Mouse (Mus musculus) MEL (cell line): Measurements from ENCODE around the gene Fxr2. TPM values are rescaled to one million over a fixed set of nuclear protein-coding genes. Genes with fewer than 3 reads are reported as not detected.

Experiments used
- DNase-seq: peaks from one replicate; pipeline ENCODE4 v3.0.0; 2011; ENCODE audit warnings: low read depth, low spot score
- H3K27ac ChIP-seq: 2 replicates; pipeline ENCODE4 v1.5.1; 2012; ENCODE audit warnings: low read depth, mild to moderate bottlenecking, control low read depth, low read length, moderate library complexity; ENCODE audit not compliant: control insufficient read depth
- H3K27me3 ChIP-seq, 2 experiments: fragments of 150-350 bp in 1 of 2; sonication (generic) in 1 of 2; 2 replicates each; pipeline ENCODE4 v1.6.1; 2012; ENCODE audit warnings: low read length in 2 of 2, mild to moderate bottlenecking in 2 of 2, improper control_type of control experiment in 1 of 2, moderate library complexity in 1 of 2; ENCODE audit not compliant: insufficient read depth in 2 of 2, control insufficient read depth in 1 of 2
- H3K36me3 ChIP-seq, 2 experiments: 2 replicates each; pipeline ENCODE4 v1.6.1; 2012 to 2014; ENCODE audit warnings: low read length in 2 of 2, improper control_type of control experiment in 1 of 2, inconsistent platforms in 1 of 2, mild to moderate bottlenecking in 1 of 2; ENCODE audit not compliant: insufficient read depth in 2 of 2, control insufficient read depth in 1 of 2
- H3K4me1 ChIP-seq, 2 experiments: fragments of 150-350 bp in 1 of 2; sonication (generic) in 1 of 2; 2 replicates each; pipeline ENCODE4 v1.6.1; 2012; ENCODE audit warnings: low read length in 2 of 2, improper control_type of control experiment in 1 of 2, mild to moderate bottlenecking in 1 of 2; ENCODE audit not compliant: insufficient read depth in 2 of 2, control insufficient read depth in 1 of 2
- H3K4me3 ChIP-seq, 2 experiments: fragments of 150-350 bp in 1 of 2; sonication (generic) in 1 of 2; 2 replicates each; pipeline ENCODE4 v1.5.1; 2012; ENCODE audit warnings: low read depth in 2 of 2, low read length in 2 of 2, mild to moderate bottlenecking in 2 of 2, moderate library complexity in 2 of 2, control low read depth in 1 of 2, improper control_type of control experiment in 1 of 2; ENCODE audit not compliant: control insufficient read depth in 1 of 2, insufficient read depth in 1 of 2
- H3K79me2 ChIP-seq: 2 replicates; pipeline ENCODE4 v1.6.1; 2012; ENCODE audit warnings: mild to moderate bottlenecking, low read length, moderate library complexity; ENCODE audit not compliant: control insufficient read depth, poor library complexity, insufficient read depth
- H3K9ac ChIP-seq: 2 replicates; pipeline ENCODE4 v1.6.1; 2012; ENCODE audit warnings: low read depth, mild to moderate bottlenecking, control low read depth, low read length, moderate library complexity; ENCODE audit not compliant: control insufficient read depth, poor library complexity, severe bottlenecking
- H3K9me3 ChIP-seq: fragments of 150-350 bp; sonication (generic); replicated peaks from 2 replicates; pipeline ENCODE4 v1.6.1; 2012; ENCODE audit warnings: mild to moderate bottlenecking, low read length, improper control_type of control experiment, moderate library complexity; ENCODE audit not compliant: insufficient read depth
- CHD1 ChIP-seq: IDR thresholded peaks from 2 replicates; pipeline ENCODE4 v1.6.1; 2012; ENCODE audit warnings: low read depth, mild to moderate bottlenecking, inconsistent platforms, low read length, improper control_type of control experiment
- E2F4 ChIP-seq: IDR thresholded peaks from 2 replicates; pipeline ENCODE4 v1.6.1; 2011; ENCODE audit warnings: low read depth, low read length, improper control_type of control experiment, borderline replicate concordance
- ELF1 ChIP-seq: IDR thresholded peaks from 2 replicates; pipeline ENCODE4 v1.6.1; 2014; ENCODE audit warnings: low read depth, mild to moderate bottlenecking, inconsistent platforms, low read length, improper control_type of control experiment, moderate library complexity
- EP300 ChIP-seq, 2 experiments: IDR thresholded peaks; 2 replicates each; pipeline ENCODE4 v1.6.1; 2011; ENCODE audit warnings: improper control_type of control experiment in 2 of 2, low read length in 2 of 2, low read depth in 1 of 2, mild to moderate bottlenecking in 1 of 2
- HCFC1 ChIP-seq: IDR thresholded peaks from 2 replicates; pipeline ENCODE4 v1.6.1; 2012; ENCODE audit warnings: low read depth, mild to moderate bottlenecking, inconsistent platforms, low read length, improper control_type of control experiment, moderate library complexity
- MAFK ChIP-seq: IDR thresholded peaks from 2 replicates; pipeline ENCODE4 v1.6.1; 2011; ENCODE audit warnings: low read depth, mild to moderate bottlenecking, low read length, improper control_type of control experiment, borderline replicate concordance
- MAZ ChIP-seq: IDR thresholded peaks from 2 replicates; pipeline ENCODE4 v1.6.1; 2012; ENCODE audit warnings: low read depth, mild to moderate bottlenecking, inconsistent platforms, low read length, improper control_type of control experiment
- MEF2A ChIP-seq: IDR thresholded peaks from 2 replicates; pipeline ENCODE4 v1.6.1; 2014; ENCODE audit warnings: low read depth, mild to moderate bottlenecking, inconsistent platforms, low read length, improper control_type of control experiment; ENCODE audit not compliant: poor library complexity, insufficient replicate concordance, severe bottlenecking; ENCODE audit errors: extremely low read depth
- MYB ChIP-seq: IDR thresholded peaks from 2 replicates; pipeline ENCODE4 v1.6.1; 2011; ENCODE audit warnings: mild to moderate bottlenecking, low read depth, low read length, improper control_type of control experiment
- MYC ChIP-seq: IDR thresholded peaks from 2 replicates; pipeline ENCODE4 v1.6.1; 2011; ENCODE audit warnings: low read depth, mild to moderate bottlenecking, low read length, improper control_type of control experiment, moderate library complexity
- NRF1 ChIP-seq: IDR thresholded peaks from 2 replicates; pipeline ENCODE4 v1.6.1; 2014; ENCODE audit warnings: low read depth, mild to moderate bottlenecking, inconsistent platforms, low read length, improper control_type of control experiment, moderate library complexity; ENCODE audit not compliant: poor library complexity, insufficient read depth, severe bottlenecking
- POLR2A ChIP-seq, 2 experiments: IDR thresholded peaks; 2 replicates each; pipeline ENCODE4 v1.6.1; 2011 to 2012; ENCODE audit warnings: low read length in 2 of 2, mild to moderate bottlenecking in 2 of 2, control low read depth in 1 of 2, improper control_type of control experiment in 1 of 2, low read depth in 1 of 2, moderate library complexity in 1 of 2; ENCODE audit not compliant: control insufficient read depth in 1 of 2, insufficient read depth in 1 of 2, poor library complexity in 1 of 2
- POLR2AphosphoS2 ChIP-seq: IDR thresholded peaks from 2 replicates; pipeline ENCODE4 v1.6.1; 2011; ENCODE audit warnings: low read length, improper control_type of control experiment
- RAD21 ChIP-seq: IDR thresholded peaks from 2 replicates; pipeline ENCODE4 v1.6.1; 2011; ENCODE audit warnings: mild to moderate bottlenecking, low read depth, low read length, improper control_type of control experiment
- RCOR1 ChIP-seq: IDR thresholded peaks from 2 replicates; pipeline ENCODE4 v1.6.1; 2012; ENCODE audit warnings: low read depth, mild to moderate bottlenecking, inconsistent platforms, low read length, improper control_type of control experiment
- SMC3 ChIP-seq: IDR thresholded peaks from 2 replicates; pipeline ENCODE4 v1.6.1; 2011; ENCODE audit warnings: low read depth, low read length, improper control_type of control experiment
- TCF12 ChIP-seq: IDR thresholded peaks from 2 replicates; pipeline ENCODE4 v1.6.1; 2014; ENCODE audit warnings: low read depth, mild to moderate bottlenecking, inconsistent platforms, low read length, improper control_type of control experiment, moderate library complexity
- UBTF ChIP-seq: IDR thresholded peaks from 2 replicates; pipeline ENCODE4 v1.6.1; 2012; ENCODE audit warnings: low read depth, mild to moderate bottlenecking, inconsistent platforms, low read length, improper control_type of control experiment, moderate library complexity, borderline replicate concordance; ENCODE audit not compliant: insufficient read depth
- USF1 ChIP-seq: IDR thresholded peaks from 2 replicates; pipeline ENCODE4 v1.6.1; 2014; ENCODE audit warnings: low read depth, mild to moderate bottlenecking, inconsistent platforms, low read length, improper control_type of control experiment, moderate library complexity
- USF2 ChIP-seq, 2 experiments: IDR thresholded peaks; 2 replicates each; pipeline ENCODE4 v1.6.1; 2011 to 2012; ENCODE audit warnings: improper control_type of control experiment in 2 of 2, low read length in 2 of 2, borderline replicate concordance in 1 of 2, inconsistent platforms in 1 of 2, low read depth in 1 of 2, mild to moderate bottlenecking in 1 of 2; ENCODE audit not compliant: insufficient read depth in 1 of 2
- ZC3H11A ChIP-seq: IDR thresholded peaks from 2 replicates; pipeline ENCODE4 v1.6.1; 2012; ENCODE audit warnings: low read depth, mild to moderate bottlenecking, inconsistent platforms, low read length, improper control_type of control experiment
- ZNF384 ChIP-seq: IDR thresholded peaks from 2 replicates; pipeline ENCODE4 v1.6.1; 2012; ENCODE audit warnings: low read depth, mild to moderate bottlenecking, inconsistent platforms, low read length, improper control_type of control experiment
- polyA plus RNA-seq, 2 experiments: library from polyadenylated mRNA; stranded (reverse) in 1 of 2; unstranded in 1 of 2; fragments of >175 nt in 1 of 2; fragments of >200 nt in 1 of 2; gene quantifications; 2 replicates each; pipeline versions ENCODE4 v1.2.1 to v1.2.4; 2012; ENCODE audit warnings: low replicate concordance in 2 of 2, low read depth in 1 of 2; ENCODE audit not compliant: insufficient read length in 2 of 2, insufficient read depth in 1 of 2, missing spikeins in 1 of 2
- total RNA-seq: library from RNA; depleted of rRNA; stranded (reverse); fragments of 300-350 nt; gene quantifications from 2 replicates; pipeline ENCODE4 v1.2.3, GENCODE M21; 2012

The Fxr2 gene
- total and polyA plus RNA-seq, 3 experiments = 95.1 to 97.6 TPM; not detected in 1

- TF ChIP-seq MEF2A (peak; percentile 51; the same call in 1 of the 2 replicates), USF1 (peak; percentile 64), ZNF384 (no peak), MYB (no peak), TCF12 (peak; percentile 72), POLR2A (IDR thresholded peaks at IDR 0.05; ENCODE audit: control insufficient read depth in 1 of 2, insufficient read depth in 1 of 2, low read depth in 1 of 2, low read length in 2 of 2, poor library complexity in 1 of 2) (peak; percentile 86 to 95), E2F4 (no peak), UBTF (peak; percentile 90; the same call in 1 of the 2 replicates)
Observed at GRCm38 (mm10) chr11:69681314-69682208, 48.8 kb downstream of the Fxr2 start, which contains the start of gene Senp3 (continued).

GRCm38 (mm10) chr11:69682209-69682839 is 49.5 kb downstream of the Fxr2 start:
- DNase-seq = no peak
- H3K79me2 ChIP-seq = peaks cover 24% of the 10 kb centered on the region
- peak overlapping the region; percentile 84 for H3K27ac ChIP-seq
- no peaks in the 10 kb centered on the region for H3K27me3 ChIP-seq
- H3K9ac ChIP-seq = peak overlapping the region; percentile 85
- H3K36me3 ChIP-seq = peaks cover 13 to 18% of the 10 kb centered on the region in 2 experiments
- TF ChIP-seq USF2 (IDR thresholded peaks at IDR 0.05; ENCODE audit: borderline replicate concordance in 1 of 2, insufficient read depth in 1 of 2, low read depth in 1 of 2, low read length in 2 of 2) = no peak
- TF ChIP-seq ELF1 = no peak
- peak; percentile 26; the same call in 1 of the 2 replicates for TF ChIP-seq RCOR1
- TF ChIP-seq NRF1 = no peak
- TF ChIP-seq MYB = no peak
- TF ChIP-seq SMC3 = no peak
- TF ChIP-seq MAZ = no peak
- peak; percentile 92; the same call in 1 of the 2 replicates for TF ChIP-seq CHD1
- no peak for TF ChIP-seq POLR2AphosphoS2
- 0 out of 4 replicates have a peak, but pooled peaks of 1 of the 2 experiments have one; percentile 2 for TF ChIP-seq EP300 (IDR thresholded peaks at IDR 0.05; ENCODE audit: low read depth in 1 of 2, low read length in 2 of 2)
- peak; percentile 40; the same call in 1 of the 2 replicates for TF ChIP-seq MYC
- no peak for TF ChIP-seq RAD21
- TF ChIP-seq TCF12 = no peak
- TF ChIP-seq ZC3H11A = no peak
- TF ChIP-seq HCFC1 = 0 out of 2 replicates have a peak, but pooled peaks have one; percentile 12
- TF ChIP-seq E2F4 = no peak
- TF ChIP-seq MAFK = no peak
- TF ChIP-seq, all 39 proteins: peak for 5
- peak overlapping the region; percentile 61 to 69 for H3K4me3 ChIP-seq
- no peaks in the 10 kb centered on the region for H3K9me3 ChIP-seq
- H3K4me1 ChIP-seq = peaks cover 6 to 12% of the 10 kb centered on the region in 2 experiments; a peak in 3 of 4 replicates
